Mouse (Mus musculus) cerebellum, adult 2 months (tissue): ENCODE measurements at regions not wholly inside any gene's neighbourhood (a gene's known extent, or its start where the extent isn't known, plus 50 kb on each side); places are given as distances from the start of the nearest gene placed in this dataset.

Experiments
- CTCF ChIP-seq: fragments of 200-500 bp; IDR thresholded peaks from 2 replicates; pipeline ENCODE4 v1.5.1; 2011; ENCODE audit warnings: low read depth, mild to moderate bottlenecking, control low read depth, low read length, moderate library complexity, borderline replicate concordance; ENCODE audit not compliant: insufficient read depth
- POLR2A ChIP-seq: fragments of 200-500 bp; IDR thresholded peaks from 2 replicates; pipeline ENCODE4 v1.6.1; 2011; ENCODE audit warnings: low read length, control low read depth, borderline replicate concordance; ENCODE audit not compliant: insufficient read depth

GRCm38 (mm10) chr6:49555069-49555468 lies 159.7 kb downstream of the Stk31 start:
- TF ChIP-seq CTCF (no peak), POLR2A (no peak)
